Mouse (Mus musculus): ENCODE results near the gene Cela2a.

DNA sequence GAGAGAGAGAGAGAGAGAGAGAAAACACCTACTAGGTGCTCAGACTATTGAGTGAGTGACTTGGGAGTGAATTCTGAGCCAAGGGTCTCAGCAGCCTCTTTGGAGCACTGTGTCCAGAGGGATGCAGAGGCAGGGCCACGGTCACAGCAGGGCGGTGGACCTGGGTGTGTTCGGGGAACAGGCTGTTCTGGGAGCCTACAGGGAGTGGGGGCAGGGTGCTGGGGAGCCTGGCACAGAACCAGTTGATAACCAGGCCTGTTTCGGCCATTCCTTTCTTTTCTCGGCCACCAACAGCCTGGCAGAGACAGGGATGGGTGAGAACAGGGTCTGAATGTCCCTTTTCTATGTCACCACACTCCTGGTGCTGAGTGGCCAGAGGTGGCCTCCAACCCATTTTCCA lies 36.9 kb upstream of the Cela2a start:
- TF ChIP-seq POLR2A (IDR thresholded peaks at IDR 0.05; ENCODE audit: low read depth, low read length) = no peak
- no peak for TF ChIP-seq CTCF (IDR thresholded peaks at IDR 0.05; ENCODE audit: extremely low read depth, insufficient read length, insufficient replicate concordance, low read depth, low read length)
